Mouse (Mus musculus) frontal cortex, postnatal 36 days (tissue): ENCODE data around the gene Aunip.

Experiments
- DNase-seq, 2 experiments: peaks; one replicate each; pipeline ENCODE4 v3.0.0; 2022; ENCODE audit warnings: low spot score in 2 of 2

Aunip gene

DNA sequence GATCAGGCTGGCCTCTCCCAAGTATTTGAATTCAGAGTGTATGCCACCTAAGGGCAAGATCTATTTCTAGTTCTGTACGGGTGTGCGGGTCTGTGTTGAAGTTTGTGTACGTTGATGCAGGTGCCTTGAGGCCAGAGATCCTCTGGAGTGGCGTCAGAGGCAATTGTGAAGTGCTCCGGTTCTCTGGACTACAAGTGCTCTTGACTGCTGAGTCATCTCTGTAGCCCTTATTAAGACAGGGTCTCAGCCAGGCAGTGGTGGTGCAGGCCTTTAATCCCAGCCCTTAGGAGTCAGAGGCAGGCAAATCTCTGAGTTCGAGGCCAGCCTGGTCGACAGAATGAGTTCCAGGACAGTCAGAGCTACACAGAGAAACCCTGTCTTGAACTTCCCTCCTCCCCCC, 4.8 kb downstream of the Aunip start:
- DNase-seq, result no peak

DNA sequence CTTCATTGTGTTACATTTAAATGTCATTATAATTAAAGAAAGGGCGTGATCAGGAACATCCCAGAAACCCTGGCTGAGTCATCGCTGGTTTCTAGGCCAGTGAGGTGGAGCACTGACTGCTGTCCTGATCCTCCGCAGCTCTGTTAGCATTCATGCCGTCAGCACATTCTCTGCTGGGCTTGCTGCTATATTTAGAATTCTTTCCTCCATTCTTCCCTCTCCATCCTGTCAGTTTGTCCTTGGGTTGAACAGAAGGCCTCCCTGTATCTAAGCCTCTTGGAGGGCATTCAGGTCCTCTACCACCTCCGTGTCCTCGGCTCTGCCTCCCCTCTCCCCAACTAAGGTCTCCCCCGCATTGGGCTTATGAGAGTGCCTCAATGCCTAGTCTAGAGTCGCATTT, 6.2 kb downstream of the Aunip start:
- peak; percentile 55 to 56 for DNase-seq

DNA sequence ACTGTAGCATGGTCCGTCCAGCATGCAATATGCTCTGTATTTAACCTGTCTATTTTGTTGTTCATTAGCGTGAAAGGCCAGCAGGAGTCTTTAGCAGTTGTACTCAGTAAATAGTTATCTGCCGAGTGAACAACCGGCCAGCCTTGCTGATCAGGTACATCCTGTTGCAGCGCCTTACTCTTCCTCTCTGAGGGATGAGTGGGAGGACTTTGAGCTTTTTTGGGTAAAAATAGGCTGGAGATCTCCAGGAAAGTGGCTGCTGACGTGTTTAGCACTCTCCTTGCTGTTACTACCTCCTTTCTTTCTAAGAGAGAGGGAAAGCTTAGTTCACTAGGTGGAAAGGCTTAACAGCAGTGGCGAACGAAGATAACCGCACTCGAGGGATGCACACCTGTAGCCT, 6.9 kb downstream of the Aunip start:
- peak; percentile 48 to 59 for DNase-seq

DNA sequence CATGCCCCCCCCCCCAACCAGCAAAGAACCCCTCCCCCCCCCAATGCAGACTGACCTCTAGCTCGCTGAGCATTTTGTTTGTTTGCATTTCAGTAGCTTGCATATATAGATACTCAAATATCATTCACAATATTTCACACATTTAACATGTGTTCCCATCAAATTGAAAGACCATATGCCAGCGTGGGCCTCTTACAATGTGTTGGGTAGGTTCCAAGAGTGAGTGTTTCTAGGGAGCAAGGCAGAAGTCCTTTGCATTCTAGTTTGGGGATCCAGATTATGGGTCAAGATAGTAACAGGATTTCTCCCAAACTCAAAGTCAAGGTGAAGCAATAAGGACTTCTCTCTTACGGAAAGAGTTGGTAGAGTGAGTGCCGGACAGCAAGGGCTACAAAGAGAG, 7.7 kb downstream of the Aunip start:
- peak in 1 of 2 experiments; percentile 40 for DNase-seq

DNA sequence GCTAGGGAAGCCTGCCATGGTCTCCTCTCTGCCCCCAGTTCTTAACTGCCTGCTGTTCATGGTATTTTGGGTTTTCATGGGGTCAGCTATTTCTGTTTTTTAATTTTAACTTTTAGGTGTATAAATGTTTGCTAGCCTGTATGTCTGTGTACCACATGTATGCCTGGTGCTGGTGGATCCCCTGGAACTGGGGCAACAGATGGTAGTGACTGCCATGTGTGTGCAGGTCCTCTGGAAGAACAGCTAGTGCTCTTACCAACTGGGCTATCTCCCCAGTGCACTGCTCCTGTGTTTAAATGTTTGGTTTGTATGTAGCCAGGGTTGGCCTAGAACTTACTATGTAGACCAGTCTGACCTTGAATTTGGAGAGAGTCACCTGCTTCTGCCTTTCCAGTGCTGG, 8.5 kb downstream of the Aunip start:
- no peak for DNase-seq

DNA sequence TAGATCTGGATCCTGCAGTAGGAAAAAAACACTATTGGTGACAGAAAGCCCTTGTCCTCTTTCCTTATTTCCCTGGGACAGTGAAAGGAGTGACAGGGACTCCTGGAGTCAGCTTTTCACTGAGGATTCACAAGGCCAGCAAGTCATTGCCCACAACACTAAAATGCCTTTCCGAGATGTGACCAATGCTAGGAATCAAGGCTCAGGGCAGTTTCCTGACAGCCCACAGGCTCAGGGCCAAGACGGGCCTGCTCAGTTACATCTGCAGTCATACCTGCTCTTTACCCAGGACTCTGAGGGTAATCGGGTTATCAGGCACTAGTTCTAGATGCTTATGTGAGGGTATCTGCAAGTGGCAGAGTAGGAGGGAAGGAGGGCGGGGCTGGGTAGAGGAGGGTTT, 12.6 kb downstream of the Aunip start:
- no peak for DNase-seq

DNA sequence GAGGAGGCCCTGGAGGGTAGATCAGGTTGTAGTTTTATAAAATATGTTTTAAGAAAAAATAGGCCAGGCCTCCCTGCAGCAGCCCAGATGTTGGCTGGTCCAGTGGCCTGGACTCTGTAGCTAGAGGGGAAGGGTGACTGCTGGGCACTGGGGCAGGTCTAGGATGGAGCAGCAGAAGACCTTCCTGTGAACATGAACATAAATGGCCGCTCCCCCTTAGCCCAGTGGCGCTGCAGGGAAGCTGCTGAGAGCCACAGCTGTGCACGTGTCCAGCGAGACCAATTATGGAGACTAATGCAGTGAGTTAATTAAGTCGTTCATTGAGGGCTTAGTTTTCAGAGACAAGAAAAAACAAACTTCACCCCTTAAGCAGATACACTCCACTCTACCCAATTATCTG, 15.0 kb downstream of the Aunip start:
- no peak for DNase-seq

DNA sequence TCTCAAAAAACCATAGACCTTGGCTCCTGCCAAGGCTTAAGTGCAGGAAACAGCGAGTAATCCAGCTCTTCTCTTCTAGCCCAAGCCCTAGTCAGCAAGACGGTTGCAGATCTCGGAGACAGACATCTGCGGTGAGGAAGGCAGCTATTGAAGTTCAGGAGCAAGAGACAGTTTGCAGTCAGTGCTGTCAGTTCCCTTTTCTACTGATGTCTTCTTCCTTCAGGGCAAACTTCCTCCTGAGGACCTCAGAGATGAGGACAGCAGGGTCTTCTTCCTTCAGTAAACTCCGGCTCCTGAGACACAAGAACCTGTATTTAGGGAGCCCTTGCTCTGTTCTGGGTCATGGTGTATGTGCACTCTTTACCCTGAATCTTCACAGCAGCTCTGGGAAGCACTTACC, 15.4 kb downstream of the Aunip start:
- DNase-seq, result no peak

DNA sequence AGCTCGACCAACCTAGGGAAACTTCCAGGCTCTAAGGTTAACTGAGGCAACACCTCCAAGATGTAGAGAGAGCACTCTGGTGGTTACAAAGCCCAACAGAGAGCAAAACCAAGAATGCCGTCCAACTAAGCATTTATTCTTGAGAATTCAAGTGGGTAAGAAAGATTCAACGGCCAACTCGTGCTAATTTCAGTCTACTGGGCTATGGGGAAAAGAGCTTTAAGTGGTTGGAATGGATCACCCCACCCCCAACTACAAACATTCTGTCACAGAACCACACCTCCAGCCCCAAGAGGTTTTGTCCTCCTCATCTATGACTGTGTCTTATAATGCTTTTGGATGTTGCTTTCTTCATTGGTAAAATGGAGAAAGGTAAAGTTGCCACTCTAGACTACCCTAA, 22.1 kb downstream of the Aunip start:
- no peak for DNase-seq

DNA sequence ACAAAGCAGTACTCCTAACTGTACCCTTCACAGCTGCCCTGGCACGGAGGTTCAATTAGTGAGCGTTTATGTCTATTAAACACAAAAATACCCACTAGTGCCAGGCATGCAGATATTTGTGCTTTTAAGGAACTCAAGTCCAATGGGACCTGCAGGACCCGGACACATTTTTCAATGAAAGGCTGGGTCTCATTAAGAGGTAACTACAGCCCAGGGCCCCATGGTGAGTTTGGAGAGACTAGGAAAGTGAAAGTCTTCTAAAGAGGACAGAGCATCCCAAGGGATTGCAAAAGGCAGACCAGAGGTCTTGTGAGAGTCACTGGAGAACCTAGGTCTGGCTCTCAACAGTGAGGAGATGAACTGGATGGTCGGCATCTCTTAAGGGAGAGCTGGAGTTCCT, 22.6 kb downstream of the Aunip start:
- no peak for DNase-seq

DNA sequence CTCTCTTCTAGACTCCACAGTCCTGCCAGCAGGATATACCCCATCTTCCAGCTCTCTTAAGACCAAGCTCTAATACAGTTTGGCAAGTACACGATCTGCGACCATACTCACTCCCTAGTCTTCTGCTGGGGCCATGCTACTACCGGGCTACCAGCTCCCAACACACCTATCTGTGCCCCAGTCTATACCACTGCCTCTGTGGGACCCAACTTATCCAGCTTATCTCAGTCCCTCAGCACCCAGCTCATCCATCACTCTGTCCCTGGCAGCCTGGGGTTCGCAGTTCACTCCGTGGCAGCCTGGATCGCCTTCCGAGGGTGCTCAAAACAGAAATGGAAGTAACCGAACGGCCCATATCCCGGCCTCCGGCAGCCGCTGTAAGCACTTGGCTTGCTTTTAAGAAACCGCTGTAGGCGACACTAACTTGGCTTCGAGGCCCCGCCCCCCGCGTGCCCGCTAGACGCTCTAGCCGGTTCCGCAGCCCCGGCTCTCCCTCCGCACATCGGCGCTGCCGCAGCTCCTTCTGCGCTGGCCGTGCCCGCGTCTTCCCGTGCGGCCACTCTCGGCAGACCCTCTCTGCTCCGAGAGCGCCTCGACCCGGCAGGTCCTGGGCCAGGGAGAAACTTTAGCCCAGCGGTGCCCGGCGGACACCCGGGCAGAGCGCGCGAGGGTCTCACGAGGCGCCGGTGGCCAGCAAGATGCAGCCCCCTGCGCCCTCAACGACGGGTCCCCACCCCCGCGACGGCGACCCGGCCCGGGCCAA, 23.5 kb downstream of the Aunip start:
- DNase-seq, result peak in 1 of 2 experiments; percentile 47

DNA sequence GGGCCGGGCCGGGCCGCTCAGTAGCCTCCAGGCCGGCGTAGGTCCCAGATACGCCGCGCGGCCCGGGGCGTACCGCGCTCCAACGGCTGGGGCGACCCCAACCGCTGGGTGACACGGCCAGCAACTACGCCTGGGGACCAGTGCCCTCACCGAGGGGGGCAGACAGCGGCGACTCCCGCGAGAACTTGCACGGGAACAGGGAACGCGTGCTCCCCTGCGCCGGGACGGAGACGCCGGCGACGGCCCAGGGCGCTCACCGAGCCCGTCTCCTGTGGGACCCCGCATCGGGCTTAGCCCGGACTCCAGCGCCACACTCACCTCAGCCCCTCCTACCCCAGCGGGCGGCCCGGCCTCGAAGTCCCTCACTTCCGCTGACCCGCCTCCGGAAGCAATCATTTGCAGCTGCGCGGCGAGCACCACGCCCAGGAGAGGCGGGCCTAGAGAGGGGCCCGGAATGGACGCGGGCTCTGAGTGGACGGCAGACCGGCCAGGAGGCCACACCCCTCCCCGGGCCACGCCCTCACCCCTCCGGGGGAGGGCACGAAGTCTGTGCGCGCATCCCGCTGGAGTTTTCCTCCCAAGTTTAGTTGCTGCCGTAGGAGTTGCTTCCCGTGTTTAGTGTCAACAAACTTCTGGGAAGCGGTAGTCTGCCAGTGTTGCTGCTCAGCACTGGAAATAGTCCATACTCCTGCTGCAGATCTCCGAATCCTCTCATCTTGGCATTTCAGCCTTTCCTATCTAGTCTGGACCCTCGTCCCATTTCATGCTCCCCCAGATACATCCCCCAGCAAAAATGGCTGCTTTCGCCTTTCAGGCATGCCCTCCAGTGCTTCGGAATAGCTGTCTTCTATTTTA, 24.4 kb downstream of the Aunip start, which contains the start of gene Mtfr1l:
Gene Mtfr1l, minus strand, starts transcription at position 456 of the 855 bp plus-strand sequence.
- peak; percentile 96 to 97 for DNase-seq

DNA sequence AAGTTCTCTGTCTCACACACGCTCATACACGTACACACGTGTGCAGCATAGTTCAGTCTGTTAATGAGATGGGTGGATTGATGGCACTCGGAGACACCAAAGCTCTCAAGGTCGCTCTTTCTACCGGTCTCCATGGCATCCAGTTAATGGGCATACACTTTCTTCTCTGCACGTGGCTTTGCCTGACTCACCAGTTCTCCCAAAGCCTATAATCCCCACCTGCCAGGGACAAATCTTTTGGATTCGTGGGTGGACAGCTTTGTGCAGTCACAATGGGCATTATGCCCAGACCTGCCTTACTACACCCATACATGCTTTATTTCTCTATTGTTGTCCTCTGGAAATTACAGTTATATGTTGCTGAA, 25.0 kb downstream of the Aunip start:
- peak in 1 of 2 experiments; percentile 56 for DNase-seq

DNA sequence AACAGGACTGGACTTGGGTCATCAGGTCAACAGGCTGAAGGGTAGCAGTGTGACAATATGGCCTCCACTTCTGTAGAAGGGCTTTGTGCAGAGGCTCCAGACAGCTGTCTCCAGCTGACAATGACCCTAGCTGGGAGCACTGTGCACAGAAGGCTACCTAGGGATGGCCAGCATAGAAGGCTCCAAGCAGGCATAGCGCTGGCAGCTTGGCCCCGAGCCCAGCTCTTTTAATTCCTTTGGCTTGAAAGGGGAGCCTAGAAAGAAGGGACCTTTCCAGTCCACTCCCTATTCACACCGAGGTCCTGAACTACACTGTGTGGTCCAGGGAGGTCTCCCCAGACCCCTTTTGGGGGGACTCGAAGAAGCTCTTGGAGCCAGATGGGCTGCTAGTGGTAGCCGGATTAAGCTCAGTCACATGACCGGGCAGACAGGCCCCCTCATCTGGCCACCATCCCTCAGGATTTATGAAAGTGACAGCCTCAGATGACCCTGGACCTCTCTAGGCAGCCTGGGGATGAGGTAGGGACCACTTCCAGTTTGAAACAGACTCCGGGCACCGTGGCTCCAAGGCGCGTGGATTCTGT, 28.3 kb downstream of the Aunip start:
- DNase-seq, result no peak

DNA sequence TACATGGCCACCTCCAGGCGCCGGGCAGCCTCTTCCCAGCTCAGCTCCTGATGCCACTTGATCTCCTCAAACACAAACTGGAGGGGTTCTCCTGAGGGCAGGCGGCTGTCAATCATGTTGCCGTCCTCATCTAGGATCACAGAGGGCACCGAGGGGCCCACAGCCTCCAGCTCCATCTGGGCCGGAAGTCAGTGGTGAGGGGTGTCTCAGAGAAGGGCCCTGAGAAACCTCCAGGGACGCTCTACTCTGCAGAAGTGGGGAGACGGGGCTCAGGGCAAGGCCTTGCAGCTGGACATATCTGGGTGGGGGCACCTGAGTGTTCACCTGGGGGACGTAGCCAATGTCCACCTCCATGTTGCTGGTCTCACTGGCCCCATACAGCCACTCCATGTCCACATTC, 31.9 kb downstream of the Aunip start:
- DNase-seq, result no peak

DNA sequence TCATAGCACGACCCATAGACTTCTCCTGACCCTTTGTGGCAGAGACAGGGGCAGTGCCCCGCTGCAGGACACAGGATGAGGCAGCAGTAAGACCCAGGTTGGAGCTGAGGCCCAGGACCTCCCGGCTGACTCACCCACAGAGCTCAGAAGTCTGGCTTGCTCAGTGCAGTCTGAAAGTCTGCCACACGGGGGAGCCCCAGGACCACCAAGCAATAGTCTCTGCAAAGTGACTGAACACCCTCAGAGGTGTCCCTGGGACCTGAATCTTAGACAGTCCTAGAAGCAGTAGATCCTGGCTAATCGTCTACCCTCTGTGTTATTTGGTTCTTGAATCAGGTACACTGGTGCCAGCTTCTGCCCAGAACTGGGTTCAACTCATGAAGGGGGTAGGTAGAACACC, 32.5 kb downstream of the Aunip start:
- peak; percentile 95 to 96 for DNase-seq

DNA sequence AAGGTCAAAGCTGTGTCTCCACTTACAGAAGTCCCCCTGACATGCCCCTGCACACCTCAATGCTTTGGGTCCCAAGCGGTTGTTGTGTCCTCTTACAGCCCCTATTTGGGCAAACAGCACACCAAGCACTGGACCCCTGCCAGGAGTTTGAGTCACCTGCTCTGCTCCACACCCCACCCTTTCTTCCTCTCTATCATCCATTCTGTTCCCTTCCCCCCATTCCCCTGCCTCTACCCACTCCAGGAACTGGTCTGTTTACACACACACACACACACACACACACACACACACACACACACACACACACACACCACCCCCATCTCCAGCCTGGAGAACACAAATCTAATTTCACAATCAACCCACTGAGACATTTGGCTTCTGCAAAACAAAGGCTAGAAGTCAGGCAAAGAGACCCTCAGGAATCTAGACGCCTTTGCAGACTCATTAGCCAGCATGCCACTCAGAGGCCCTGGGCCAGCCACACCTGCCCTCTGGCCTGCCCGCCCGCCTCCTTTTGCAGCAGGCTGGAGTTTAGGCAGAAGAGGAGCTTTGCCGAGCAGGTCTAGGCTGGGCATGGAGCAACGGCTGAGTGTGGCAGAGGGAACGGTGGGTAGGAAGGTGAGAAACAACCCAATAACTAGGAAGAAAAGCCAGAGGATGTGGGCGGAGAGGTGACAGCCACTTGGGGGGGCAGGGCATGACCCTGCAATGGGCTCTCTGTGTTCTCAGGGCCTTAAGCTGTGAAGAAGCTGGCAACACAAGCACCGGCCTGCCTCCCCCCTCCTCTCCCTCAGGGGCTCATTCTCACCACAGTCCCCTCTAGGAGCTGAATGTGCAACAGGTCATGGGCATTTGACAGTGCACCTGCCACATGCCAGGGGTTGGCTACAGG, 36.3 kb downstream of the Aunip start:
- DNase-seq, result no peak

DNA sequence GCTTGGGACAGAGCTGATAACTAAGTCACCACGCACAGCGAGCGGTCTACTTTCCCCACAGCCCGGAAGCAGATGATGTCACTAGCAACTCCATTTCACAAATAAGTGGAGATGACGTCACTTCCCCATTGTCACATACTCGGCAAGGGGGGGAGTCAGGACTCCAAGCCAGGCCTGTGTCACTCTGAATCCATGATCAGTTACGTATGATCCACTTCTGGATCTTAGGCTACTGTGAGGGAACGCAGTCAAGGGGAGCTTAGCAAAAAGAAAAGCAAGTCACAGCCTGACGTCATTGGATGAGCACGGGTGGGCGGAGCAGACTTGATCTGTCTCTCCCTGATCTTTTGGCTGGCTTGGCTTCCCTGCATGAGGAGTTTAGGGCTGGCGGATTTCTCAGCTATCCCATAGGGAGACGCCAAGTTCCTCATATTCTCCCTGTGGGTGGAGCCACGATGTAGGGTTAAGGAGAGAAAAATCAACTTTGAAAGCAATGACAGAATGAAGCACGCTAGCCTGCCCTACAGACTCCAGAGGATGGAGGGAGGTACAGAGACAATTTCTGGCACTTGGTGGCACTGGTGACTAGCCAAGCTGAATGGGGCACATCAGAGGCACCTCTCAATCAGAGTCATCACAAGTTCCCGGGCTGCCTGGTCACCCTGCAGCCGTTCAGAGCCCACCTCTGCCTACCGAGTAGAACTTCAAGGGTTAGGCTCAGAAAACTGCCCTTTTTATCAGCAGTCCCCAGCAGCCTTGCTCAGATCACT, 37.6 kb downstream of the Aunip start:
- peak in 1 of 2 experiments; percentile 27 for DNase-seq

DNA sequence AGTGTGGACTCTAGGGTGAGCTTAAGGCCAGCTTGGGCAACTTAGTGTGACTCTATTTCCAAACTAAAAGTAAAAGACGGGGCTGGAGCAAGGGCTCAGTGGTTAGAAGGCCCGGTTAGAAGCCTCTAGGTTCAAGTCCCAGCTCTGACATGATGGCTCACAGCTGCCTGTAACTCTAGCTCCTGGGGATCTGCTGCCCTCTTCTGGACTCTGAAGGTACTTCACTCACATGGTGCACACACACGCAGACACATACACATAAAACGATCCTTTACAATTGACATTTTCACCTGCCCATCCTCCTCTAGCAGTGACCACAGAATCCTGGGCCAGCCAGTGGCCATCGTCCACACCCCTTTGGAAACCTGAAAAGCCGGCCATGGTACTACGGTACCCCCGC, 39.1 kb downstream of the Aunip start:
- DNase-seq, result no peak

DNA sequence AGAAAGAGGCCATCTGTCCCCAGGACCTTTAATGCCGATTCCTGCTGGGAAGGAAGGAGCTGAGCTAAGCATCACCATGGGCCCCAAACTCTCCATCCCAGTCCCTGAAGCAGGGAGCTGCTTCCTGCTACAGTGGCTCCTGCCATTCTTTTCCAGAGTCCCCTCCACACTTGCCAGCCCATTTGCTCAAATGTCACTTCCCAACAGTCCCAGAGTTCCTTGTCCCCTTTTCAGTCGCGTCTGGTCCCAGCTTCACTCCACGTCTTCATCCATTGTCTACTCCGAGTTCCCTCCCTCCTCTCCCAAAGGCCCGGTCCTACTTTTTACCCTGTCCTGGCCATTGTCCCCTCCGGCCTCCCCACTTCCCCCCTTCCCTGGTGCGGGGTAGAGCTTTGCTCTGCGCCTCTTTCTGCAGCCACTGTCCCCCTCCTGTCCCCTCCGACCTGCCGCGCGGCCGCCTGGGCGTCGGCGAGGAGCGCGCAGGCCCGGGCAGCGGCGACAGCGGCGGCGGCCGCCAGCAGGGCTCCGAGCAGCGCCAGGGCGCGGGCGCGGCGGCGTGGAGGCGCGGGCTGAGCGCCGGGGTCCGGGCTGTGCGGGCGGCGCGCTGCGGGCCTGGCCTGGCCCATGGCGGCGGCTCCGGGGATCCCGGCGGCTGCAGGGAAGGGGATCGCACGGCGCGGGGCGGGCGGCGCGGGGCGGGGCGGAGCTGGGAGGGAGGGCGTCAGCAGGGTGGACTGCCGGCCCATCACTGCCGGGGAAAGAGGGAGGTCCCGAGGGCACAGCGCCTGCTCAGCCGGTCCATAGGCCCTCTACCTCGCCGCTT, 40.9 kb downstream of the Aunip start, which contains the start of gene Selenon:
Gene Selenon, minus strand, starts transcription at position 673 of the 823 bp plus-strand sequence.
- peak; percentile 37 to 51 for DNase-seq
